Mouse (Mus musculus) limb, embryonic 14.5 days (tissue): Measurements from ENCODE around the gene E2f1. TPM values are rescaled to one million over a fixed set of nuclear protein-coding genes. Genes with fewer than 3 reads are reported as not detected.

Experiments used
- ATAC-seq: fragments of 200-750 bp; cut with Nextera tagmentation; 2 replicates; pipeline ENCODE4 v1.8.0; 2017; ENCODE audit warnings: low read depth, moderate number of reproducible peaks, moderate TSS enrichment; ENCODE audit not compliant: low FRiP score
- DNase-seq: peaks from one replicate; pipeline ENCODE4 v3.0.0-alpha.2; 2015; ENCODE audit warnings: low spot score
- H3K27ac ChIP-seq: fragments of 300-500 bp; sonication (generic); replicated peaks from 2 replicates; pipeline ENCODE4 v1.5.1; 2014; ENCODE audit warnings: low read depth, mild to moderate bottlenecking, low read length, moderate library complexity, mixed read lengths
- H3K27me3 ChIP-seq: fragments of 300-500 bp; sonication (generic); 2 replicates; pipeline ENCODE4 v1.6.1; 2014; ENCODE audit warnings: low read length, mixed read lengths; ENCODE audit not compliant: control insufficient read depth, insufficient read depth
- H3K36me3 ChIP-seq: fragments of 300-500 bp; sonication (generic); 2 replicates; pipeline ENCODE4 v1.6.1; 2014; ENCODE audit warnings: mild to moderate bottlenecking, low read length, moderate library complexity, mixed read lengths; ENCODE audit not compliant: control insufficient read depth, insufficient read depth
- H3K4me1 ChIP-seq: fragments of 300-500 bp; sonication (generic); 2 replicates; pipeline ENCODE4 v1.6.1; 2014; ENCODE audit warnings: antibody characterized with exemption, low read length, mixed read lengths; ENCODE audit not compliant: control insufficient read depth, insufficient read depth
- H3K4me2 ChIP-seq: fragments of 300-500 bp; sonication (generic); replicated peaks from 2 replicates; pipeline ENCODE4 v1.6.1; 2014; ENCODE audit warnings: low read depth, mild to moderate bottlenecking, low read length, moderate library complexity; ENCODE audit not compliant: severe bottlenecking
- H3K4me3 ChIP-seq: fragments of 300-500 bp; sonication (generic); replicated peaks from 2 replicates; pipeline ENCODE4 v1.5.1; 2014; ENCODE audit warnings: low read length
- H3K9ac ChIP-seq: fragments of 300-500 bp; sonication (generic); 2 replicates; pipeline ENCODE4 v1.6.1; 2014; ENCODE audit warnings: mild to moderate bottlenecking, low read depth, low read length, moderate library complexity; ENCODE audit not compliant: severe bottlenecking
- H3K9me3 ChIP-seq: fragments of 300-500 bp; sonication (generic); 2 replicates; pipeline ENCODE4 v1.6.1; 2016; ENCODE audit warnings: low read length; ENCODE audit not compliant: control insufficient read depth
- POLR2A ChIP-seq: fragments of 200-500 bp; IDR thresholded peaks from 2 replicates; pipeline ENCODE4 v1.8.0; 2012; ENCODE audit warnings: inconsistent platforms, mild to moderate bottlenecking, moderate library complexity, borderline replicate concordance; ENCODE audit not compliant: insufficient read depth, insufficient read length; ENCODE audit errors: extremely low read depth
- WGBS: fragments of 180-500 bp; shearing (Covaris S2); extraction: QIAGEN DNeasy Blood & Tissue Kit; methylation state at CpG from one replicate; pipeline ENCODE4 v1.1.7; 2014; 5-methylcytosine and 5-hydroxymethylcytosine counted together
- polyA plus RNA-seq, 2 experiments: library from polyadenylated mRNA; depleted of rRNA in 1 of 2; stranded (reverse) in 1 of 2; unstranded in 1 of 2; fragments of >200 nt; fragmentation: Nextera tagmentation in 1 of 2; extraction: Ambion mirVana in 1 of 2; gene quantifications; 2 replicates each; pipeline versions ENCODE4 v1.2.1 to v1.2.3; 2012 to 2014

Gene E2f1
- polyA plus RNA-seq, 2 experiments: 9.4 to 38.3 TPM

- Histone ChIP-seq H3K4me1 (no peaks in the 10 kb centered on the region), H3K9ac (no peak overlapping the region), H3K27me3 (no peaks in the 10 kb centered on the region), H3K4me2 (no peak overlapping the region), H3K9me3 (no peaks in the 10 kb centered on the region), H3K36me3 (no peaks in the 10 kb centered on the region), H3K4me3 (no peak overlapping the region), H3K27ac (no peak overlapping the region)
- no peak for TF ChIP-seq POLR2A
- WGBS: 88% methylated on average over 9 of the region's 9 CpGs
- no peak for ATAC-seq
- no peak for DNase-seq
These were observed 25.9 kb downstream of the E2f1 start for GRCm38 (mm10) chr2:154543567-154544347.

GRCm38 (mm10) chr2:154541630-154542029, 28.1 kb downstream of the E2f1 start:
- no peak for ATAC-seq
- no peak for TF ChIP-seq POLR2A
- H3K9ac ChIP-seq: no peak overlapping the region
- H3K27me3 ChIP-seq: no peaks in the 10 kb centered on the region
- peaks cover 8% of the 10 kb centered on the region for H3K36me3 ChIP-seq
- H3K27ac ChIP-seq: no peak overlapping the region
- 73% methylated on average over 2 of the region's 2 CpGs for WGBS
- no peak overlapping the region for H3K4me3 ChIP-seq
- no peaks in the 10 kb centered on the region for H3K9me3 ChIP-seq
- no peaks in the 10 kb centered on the region for H3K4me1 ChIP-seq
- H3K4me2 ChIP-seq: no peak overlapping the region
- no peak for DNase-seq

- Histone ChIP-seq H3K4me1 (no peaks in the 10 kb centered on the region), H3K27ac (no peak overlapping the region), H3K4me3 (no peak overlapping the region), H3K9me3 (no peaks in the 10 kb centered on the region), H3K9ac (no peak overlapping the region), H3K4me2 (no peak overlapping the region), H3K27me3 (no peaks in the 10 kb centered on the region), H3K36me3 (peaks cover 26% of the 10 kb centered on the region)
- ATAC-seq: no peak
- DNase-seq: peak; percentile 46
- no peak for TF ChIP-seq POLR2A
- WGBS: 76% methylated on average over 3 of the region's 3 CpGs
These were observed 30.0 kb downstream of the E2f1 start for GRCm38 (mm10) chr2:154539720-154540119.

GRCm38 (mm10) chr2:154538710-154539109, 31.0 kb downstream of the E2f1 start:
- Histone ChIP-seq H3K4me3 (no peak overlapping the region), H3K4me2 (no peak overlapping the region), H3K36me3 (peaks cover 36% of the 10 kb centered on the region), H3K27me3 (no peaks in the 10 kb centered on the region), H3K27ac (no peak overlapping the region), H3K9ac (no peak overlapping the region), H3K9me3 (no peaks in the 10 kb centered on the region), H3K4me1 (no peaks in the 10 kb centered on the region)
- no peak for DNase-seq
- 65% methylated on average over 3 of the region's 3 CpGs for WGBS
- ATAC-seq: no peak
- TF ChIP-seq POLR2A: no peak

- no peak overlapping the region for H3K4me3 ChIP-seq
- H3K9me3 ChIP-seq: no peaks in the 10 kb centered on the region
- DNase-seq: no peak
- no peak overlapping the region for H3K27ac ChIP-seq
- H3K9ac ChIP-seq: no peak overlapping the region
- ATAC-seq: no peak
- WGBS: 64% methylated on average over 2 of the region's 2 CpGs
- H3K27me3 ChIP-seq: no peaks in the 10 kb centered on the region
- TF ChIP-seq POLR2A: no peak
- H3K4me2 ChIP-seq: no peak overlapping the region
- H3K4me1 ChIP-seq: no peaks in the 10 kb centered on the region
- peaks cover 40% of the 10 kb centered on the region for H3K36me3 ChIP-seq
These were observed 31.4 kb downstream of the E2f1 start for GRCm38 (mm10) chr2:154538310-154538709.

GRCm38 (mm10) chr2:154534704-154535270, 34.9 kb downstream of the E2f1 start:
- H3K36me3 ChIP-seq: peaks cover 67% of the 10 kb centered on the region
- WGBS: 93% methylated on average over 12 of the region's 12 CpGs

More at GRCm38 (mm10) chr2:154534704-154535270, 34.9 kb downstream of the E2f1 start:
- no peaks in the 10 kb centered on the region for H3K9me3 ChIP-seq
- no peaks in the 10 kb centered on the region for H3K4me1 ChIP-seq
- H3K4me3 ChIP-seq: no peak overlapping the region
- ATAC-seq (no peak), DNase-seq (no peak)
- H3K4me2 ChIP-seq: no peak overlapping the region
- H3K9ac ChIP-seq: no peak overlapping the region
- H3K27ac ChIP-seq: no peak overlapping the region
- H3K27me3 ChIP-seq: no peaks in the 10 kb centered on the region
- no peak for TF ChIP-seq POLR2A
